Mouse (Mus musculus) fibroblast of lung, adult 2 months (primary cell): Measurements from ENCODE around the gene Eif4a2.

Experiments
- DNase-seq: peaks from one replicate; pipeline ENCODE4 v3.0.0-alpha.2; 2011; ENCODE audit warnings: low read depth

Eif4a2 gene

GRCm38 (mm10) chr16:23103841-23104240 lies 3.4 kb upstream of the Eif4a2 start:
- no peak for DNase-seq

- no peak for DNase-seq
Measured at GRCm38 (mm10) chr16:23106121-23106520, 1.1 kb upstream of the Eif4a2 start.

DNA sequence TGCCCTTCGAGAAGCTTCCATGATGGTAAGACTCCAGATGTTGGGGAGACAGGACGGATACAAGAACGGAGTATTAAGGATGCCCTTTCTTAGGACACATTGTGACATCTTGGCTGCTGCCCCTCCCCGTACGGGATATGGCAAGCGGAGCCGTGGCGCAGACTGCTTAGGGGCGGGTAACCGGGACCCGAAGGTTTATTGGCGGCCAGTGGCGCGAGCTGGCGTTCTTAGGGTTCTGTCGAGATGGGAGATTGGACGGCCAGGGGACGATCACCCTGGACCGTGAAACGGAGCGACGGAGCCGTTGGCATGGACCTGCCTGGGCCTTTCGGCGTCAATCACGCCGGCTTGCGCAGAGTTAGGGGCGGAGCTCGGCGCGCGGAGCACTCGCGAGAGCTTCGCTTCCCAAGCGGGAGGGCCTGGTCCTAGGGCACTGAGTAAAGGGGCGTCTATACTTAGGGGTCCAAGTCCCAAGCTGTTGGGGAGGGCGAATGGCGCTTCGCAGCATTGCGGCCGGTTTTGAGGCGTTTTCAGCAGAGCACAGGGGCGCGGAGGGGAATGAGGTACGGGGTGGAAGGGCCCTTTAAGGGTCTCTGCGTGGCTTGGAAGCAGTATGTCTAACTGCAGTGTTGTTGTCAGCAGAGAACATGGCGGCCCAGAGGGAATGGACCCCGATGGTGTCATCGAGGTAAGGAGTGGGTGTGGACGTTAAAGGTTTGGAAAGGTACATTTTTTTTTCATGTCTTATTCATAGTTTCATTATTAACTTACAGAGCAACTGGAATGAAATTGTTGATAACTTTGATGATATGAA lies 909 bp downstream of the Eif4a2 start:
- peak; percentile 59 for DNase-seq

DNA sequence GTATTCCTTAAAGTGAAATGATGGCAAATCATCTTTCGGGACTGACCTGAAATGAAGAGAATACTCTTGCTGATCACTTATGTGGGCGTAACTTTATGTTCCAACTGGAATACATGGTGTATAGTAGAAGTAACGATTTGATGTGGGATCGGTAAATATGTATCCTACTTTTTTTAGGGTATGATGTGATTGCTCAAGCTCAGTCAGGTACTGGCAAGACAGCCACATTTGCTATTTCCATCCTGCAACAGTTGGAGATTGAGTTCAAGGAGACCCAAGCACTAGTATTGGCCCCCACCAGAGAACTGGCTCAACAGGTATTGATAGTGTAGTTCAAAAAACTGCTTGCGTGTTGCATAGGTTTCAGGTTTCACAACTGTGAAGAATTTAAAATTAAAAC lies 1.7 kb downstream of the Eif4a2 start:
- DNase-seq = no peak

DNA sequence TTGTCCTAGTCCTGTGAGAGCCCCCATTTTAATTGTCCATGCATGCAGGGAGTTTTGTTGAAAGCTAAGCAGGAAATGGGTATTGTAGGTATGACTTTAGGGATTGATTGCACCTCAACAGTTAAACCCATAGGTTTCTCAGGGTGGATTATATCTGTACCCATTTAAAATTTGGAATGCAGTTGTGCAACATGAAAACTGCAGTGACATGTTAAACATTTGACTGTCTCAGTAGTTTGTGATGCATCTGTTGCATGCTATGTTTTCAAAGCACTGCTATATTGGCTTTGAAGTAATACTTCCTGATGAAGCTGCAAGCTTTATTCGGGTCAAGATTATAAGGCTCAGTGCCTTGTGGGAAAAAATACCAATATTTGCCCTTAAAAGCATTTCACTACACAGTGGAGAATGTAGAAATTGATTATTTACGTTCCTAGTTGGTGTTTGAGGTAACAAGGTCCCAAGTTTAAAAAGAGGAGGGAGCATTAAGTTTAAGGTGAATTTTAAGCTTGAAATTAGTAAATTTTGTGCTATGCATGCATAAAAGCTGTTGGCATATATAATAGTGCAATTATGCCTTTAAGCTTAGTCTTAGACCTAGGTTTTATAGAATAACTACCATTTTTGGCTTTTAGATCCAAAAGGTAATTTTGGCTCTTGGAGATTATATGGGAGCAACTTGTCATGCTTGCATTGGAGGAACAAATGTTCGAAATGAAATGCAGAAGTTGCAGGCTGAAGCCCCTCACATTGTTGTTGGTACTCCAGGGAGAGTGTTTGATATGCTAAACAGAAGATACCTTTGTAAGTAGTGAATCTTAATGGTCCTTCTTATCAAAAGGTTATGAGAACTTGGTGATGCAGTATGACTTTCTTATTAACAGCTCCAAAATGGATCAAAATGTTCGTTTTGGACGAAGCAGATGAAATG lies 2.4 kb downstream of the Eif4a2 start:
- no peak for DNase-seq

GRCm38 (mm10) chr16:23112348-23112747 lies 5.1 kb downstream of the Eif4a2 start:
- DNase-seq = no peak

- DNase-seq = no peak
Measured at GRCm38 (mm10) chr16:23112861-23113435, 5.7 kb downstream of the Eif4a2 start.

- no peak for DNase-seq
Measured at GRCm38 (mm10) chr16:23113903-23114302, 6.7 kb downstream of the Eif4a2 start.

DNA sequence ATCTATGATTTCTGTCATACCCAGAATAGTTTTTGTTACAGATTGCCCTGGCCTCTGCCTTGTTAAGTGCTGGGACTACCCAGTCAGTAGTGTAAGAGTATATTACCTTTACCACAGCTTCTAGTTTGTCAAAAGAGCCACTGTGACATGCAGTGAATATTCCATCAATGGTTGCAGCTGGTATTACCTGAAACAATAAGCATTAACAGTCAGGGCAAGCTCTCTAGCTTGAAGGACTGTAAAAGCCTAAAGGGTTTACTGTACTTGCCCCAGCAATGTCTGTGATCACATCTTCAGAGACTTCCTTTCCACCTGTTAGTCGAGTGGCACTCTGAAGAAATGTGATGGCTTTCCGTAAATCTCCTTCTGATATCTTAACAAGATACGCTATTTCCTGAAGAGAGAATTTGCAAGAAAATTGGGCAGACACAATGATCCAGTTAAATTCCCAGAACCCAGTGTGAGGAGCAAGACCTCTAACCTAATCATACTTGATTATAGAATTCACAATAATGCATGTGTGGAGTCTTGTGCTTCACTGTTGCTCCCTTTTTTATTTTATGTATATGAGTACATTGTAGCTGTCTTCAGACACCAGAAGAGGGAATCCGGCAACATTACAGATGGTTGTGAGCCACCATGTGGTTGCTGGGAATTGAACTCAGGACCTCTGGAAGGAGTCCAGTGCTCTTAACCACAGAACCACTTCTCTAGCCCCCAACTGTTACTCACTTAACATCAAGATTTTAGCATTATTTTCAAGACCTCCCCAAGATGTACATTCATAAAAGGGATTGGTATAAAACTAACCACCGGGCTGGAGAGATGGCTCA lies 7.3 kb downstream of the Eif4a2 start:
- DNase-seq = no peak

GRCm38 (mm10) chr16:23115486-23115885 lies 8.2 kb downstream of the Eif4a2 start:
- no peak for DNase-seq

GRCm38 (mm10) chr16:23117173-23117572 lies 9.9 kb downstream of the Eif4a2 start:
- DNase-seq = no peak

DNA sequence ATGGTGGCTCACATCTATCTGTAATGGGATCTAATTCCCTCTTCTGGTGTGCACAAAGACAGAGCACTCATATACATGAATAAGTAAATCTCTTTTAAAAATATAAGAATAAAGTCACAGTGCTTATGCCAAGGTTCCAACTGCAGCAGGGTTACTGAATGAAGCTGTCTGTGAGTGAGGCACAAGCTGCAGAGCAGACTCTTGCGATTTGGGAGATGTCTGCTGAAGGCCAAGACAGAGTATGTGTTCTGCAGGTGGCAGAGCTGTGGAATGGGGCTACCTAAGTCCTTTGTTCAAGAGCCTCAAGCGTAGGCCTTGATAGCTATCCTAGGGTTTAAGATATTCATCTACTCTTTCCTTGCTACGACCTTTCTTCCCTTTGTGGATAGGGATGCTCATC lies 15.2 kb downstream of the Eif4a2 start:
- DNase-seq = no peak

GRCm38 (mm10) chr16:23123104-23123503 lies 15.9 kb downstream of the Eif4a2 start:
- no peak for DNase-seq

DNA sequence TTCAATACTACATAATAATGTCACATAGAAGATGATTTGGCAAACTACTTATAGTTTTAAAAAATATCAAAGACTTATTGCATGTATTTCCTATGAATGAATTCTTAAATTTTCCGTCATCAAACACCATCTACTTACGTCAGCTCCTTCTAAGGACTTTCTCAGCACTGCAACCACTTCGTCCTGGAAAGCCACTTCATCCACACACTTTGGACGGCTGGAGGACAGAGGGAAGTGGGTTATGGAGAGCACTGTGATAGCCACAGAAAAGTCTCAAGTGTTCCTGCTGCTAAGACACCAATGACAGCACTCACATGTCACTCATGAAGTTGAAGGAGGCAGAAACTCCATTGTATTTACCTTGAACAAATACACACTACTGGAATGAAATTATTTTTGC lies 17.2 kb downstream of the Eif4a2 start:
- DNase-seq = no peak

GRCm38 (mm10) chr16:23127311-23127672 lies 20.0 kb downstream of the Eif4a2 start:
- no peak for DNase-seq

DNA sequence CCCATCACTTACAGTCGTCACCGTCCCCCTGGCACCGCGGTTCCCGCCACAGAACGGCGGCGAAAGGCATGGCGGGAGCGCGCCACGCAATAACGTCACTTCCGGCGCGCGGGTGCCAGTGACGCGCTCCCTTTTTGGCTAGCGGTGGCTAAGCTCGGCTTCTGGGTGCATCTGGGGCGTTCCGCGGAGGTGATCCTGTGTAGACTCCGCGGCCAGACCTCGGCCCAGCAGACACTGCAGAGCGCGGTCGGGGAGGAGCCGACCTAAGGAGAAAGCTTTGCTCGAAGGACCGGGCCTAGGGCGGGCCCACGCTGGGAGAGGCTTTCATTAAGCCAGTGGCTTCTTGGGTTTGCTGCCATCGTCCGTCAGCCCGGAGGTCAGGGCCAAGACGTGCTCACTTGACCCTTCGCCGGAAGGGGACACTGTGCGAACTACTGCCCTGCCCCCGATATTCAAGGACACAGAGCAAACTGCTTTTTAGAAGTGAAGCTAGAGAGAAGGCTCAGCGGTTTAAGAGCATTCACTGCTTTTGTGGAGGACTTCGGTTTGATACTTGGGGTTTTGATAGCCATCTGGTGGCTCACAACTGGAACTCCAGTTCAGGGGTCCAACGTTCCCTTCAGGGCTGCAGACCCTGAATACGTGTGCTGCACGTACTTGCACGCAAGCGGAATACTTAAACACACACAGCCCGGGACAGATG lies 20.6 kb downstream of the Eif4a2 start, which contains the start of gene Rfc4:
TSS of gene Rfc4 (minus strand) at position 65 of the 703 bp plus-strand sequence.
- DNase-seq = no peak

DNA sequence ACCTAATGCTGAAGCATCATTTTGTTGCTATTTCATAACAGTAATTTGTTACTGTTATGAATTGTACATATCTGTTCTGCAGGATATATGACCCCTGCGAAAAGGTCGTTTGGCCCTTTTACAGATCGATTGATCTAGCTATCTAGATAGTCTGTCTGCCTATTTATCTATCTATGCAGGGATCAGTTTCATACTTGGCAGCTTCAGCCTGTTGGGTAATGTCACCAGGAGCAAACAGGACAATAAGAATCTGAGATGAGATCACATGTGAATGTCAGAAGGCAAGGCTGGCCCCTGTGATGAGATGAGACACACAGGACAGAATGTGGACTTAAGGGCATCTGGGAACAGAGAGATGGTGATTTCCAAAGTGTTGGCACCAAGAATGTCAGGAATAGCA lies 23.1 kb downstream of the Eif4a2 start:
- no peak for DNase-seq

DNA sequence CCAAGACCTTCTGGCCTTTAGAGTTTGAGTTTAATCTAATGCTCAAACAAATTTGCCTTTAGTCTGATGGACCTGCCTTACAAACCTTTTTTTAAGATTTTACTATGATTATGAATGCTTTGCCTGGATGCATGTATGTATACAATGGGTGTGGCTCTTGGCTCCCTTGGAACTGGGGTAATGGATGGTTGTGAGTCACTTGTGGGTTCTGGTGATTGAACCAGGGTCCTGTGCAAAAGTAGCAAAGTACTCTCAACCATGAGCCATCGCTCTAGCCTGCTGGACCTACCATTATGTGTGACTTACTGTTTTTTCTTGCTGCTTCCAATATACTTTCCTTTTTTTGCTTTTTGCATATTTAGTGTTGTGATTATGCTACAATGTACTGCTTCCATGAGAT lies 25.1 kb downstream of the Eif4a2 start:
- no peak for DNase-seq

DNA sequence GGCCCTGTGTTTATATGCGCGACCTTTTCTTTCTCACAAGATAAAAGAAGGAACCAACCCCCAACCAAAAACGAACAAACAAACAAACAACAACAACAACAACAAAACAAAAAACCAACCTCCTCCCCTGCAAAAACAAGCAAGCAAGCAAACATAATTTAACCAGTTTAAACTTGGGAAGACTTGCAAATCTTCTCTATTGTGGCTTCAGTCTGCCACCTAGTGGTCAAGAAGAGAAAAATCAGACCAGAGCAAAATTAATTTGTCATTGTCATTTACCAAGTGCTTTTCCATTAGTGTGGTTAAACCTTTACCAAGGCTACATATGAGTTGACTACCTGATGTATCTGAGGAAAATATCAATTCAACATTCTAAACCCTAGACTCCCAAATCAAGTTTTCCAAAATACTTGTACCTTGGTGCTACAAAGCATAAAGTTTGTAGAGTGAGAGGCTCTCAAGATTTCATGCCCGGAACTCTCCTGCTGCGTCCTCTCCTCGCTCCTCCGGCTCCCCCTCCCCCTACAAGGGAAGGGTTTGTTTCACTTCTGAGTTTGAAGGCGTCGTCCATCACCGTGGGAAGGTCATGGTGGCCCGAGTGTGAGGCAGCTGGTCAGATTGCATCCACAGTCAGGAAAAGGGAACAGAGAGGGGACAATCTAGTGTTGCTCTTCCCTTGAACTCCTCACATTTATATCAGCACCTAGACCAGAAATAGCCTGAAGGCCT lies 28.3 kb downstream of the Eif4a2 start:
- DNase-seq = no peak

DNA sequence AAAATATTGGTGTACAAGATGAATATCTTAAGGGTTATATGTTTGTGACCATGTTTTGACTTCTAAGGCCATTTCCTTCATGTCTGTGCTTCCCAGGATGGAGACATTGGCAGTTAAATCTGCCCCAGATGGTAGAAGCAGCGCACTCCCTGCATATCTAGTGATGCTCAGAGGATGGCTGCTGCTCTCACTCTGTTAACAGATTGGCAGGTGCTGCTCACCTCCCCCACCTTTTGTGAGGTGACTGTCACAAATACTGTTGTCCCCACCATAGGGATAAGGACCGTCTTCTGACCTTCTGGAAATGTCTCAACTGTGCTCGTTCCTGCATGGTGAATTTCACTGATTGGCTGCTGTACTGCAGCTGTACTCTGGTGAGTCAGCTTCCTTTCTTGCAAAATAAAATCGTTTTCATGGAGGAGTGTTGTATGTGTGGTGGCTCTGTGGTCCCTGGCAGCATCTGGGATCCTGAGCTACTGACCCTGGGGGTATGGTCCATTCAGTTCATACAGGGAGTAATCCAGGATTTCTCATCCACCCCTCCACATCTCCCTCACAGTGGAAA lies 29.2 kb downstream of the Eif4a2 start:
- no peak for DNase-seq
